Mouse (Mus musculus): Measurements from ENCODE around the gene Cul3.

GRCm38 (mm10) chr1:80371189-80371889 is 31.1 kb upstream of the Cul3 start:
- TF ChIP-seq CTCF (IDR thresholded peaks at IDR 0.05; ENCODE audit: borderline replicate concordance, control insufficient read depth, extremely low read depth, insufficient read depth, low read length, poor library complexity) (no peak), POLR2A (IDR thresholded peaks at IDR 0.05; ENCODE audit: control insufficient read depth, extremely low read depth, insufficient read depth, low read length, poor library complexity) (no peak)

Measured in thymus, adult 2 months (tissue).